18 mouse cellular contexts compared by ENCODE assay signal in the genomic region with DNA sequence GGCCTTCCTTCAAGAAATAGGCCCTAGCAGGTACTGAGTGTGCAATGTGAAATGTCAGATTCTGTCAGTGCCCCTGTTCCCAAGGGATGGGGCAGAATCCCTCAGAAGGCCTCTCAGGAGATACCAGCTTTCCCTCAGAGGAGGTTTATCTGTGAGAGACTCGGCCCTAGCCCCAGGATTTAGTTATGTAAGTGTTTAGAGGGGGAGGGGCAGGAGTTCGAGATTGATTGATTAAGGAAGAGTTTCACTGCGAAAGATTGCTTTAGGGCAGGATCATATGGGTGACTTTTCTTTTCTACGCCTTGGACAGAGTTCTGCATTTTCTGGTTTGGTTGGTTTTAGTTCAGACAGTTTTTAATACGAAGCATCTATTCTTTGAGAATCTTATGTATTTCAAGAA. TPM values are rescaled to one million over a fixed set of nuclear protein-coding genes. Genes with fewer than 3 reads are reported as not detected.
DNase-seq lines count a peak whose midpoint lies in the region; ATAC-seq and TF ChIP-seq lines count a peak whose summit lies in the region.
"Had no signal": no experiment of that assay in that cellular context is flagged by ENCODE, and none has a peak within 500 bp of the region (broad histone marks: within the 10 kb centered on the region; RNA-seq: fewer than 3 reads in every experiment).

No protein-coding gene starts in this region.

- TF ChIP-seq CTCF in forebrain, postnatal 0 days (IDR thresholded peaks at IDR 0.05; ENCODE audit: low read depth) = no peak
- no peak for TF ChIP-seq CTCF in MEL (IDR thresholded peaks at IDR 0.05 in 2 of 3, conservative IDR thresholded peaks at IDR 0.05 in 1 of 3; ENCODE audit: control insufficient read depth in 1 of 3, insufficient read depth in 1 of 3, low read depth in 2 of 3, low read length in 3 of 3, poor library complexity in 1 of 3, severe bottlenecking in 1 of 3)
- no peak for TF ChIP-seq CTCF in embryonic fibroblast, embryonic 13.5 days (IDR thresholded peaks at IDR 0.05; ENCODE audit: borderline replicate concordance, insufficient read depth, low read length)

- no peak for DNase-seq in forebrain, embryonic 10.5 days (ENCODE audit: extremely low spot score, low spot score)
- no peak for DNase-seq in forebrain, postnatal 0 days
- no peak for DNase-seq in MEL (ENCODE audit: low read depth, low spot score)
- DNase-seq in liver, embryonic 13.5 days = no peak
- DNase-seq in urinary bladder, adult 18-20 months (ENCODE audit: low spot score in 2 of 2) = no peak
- no peak for DNase-seq in spleen, postnatal 36 days (ENCODE audit: low spot score in 2 of 2)
- no peak for DNase-seq in cerebellum, postnatal 25 days
- DNase-seq: cerebellum, adult 11-12 months; heart, postnatal 4 days; kidney, postnatal 25 days; right cerebral cortex, postnatal 25 days had no signal

- no peaks in the 10 kb centered on the region for H3K27me3 ChIP-seq in forebrain, embryonic 10.5 days (ENCODE audit: poor library complexity, severe bottlenecking)
- H3K27me3 ChIP-seq in forebrain, postnatal 0 days (ENCODE audit: insufficient read depth, low read length) = no peaks in the 10 kb centered on the region
- no peaks in the 10 kb centered on the region for H3K27me3 ChIP-seq in MEL (ENCODE audit: control insufficient read depth in 1 of 2, insufficient read depth in 2 of 2, low read length in 2 of 2)
- H3K27me3 ChIP-seq in liver, embryonic 13.5 days = no peaks in the 10 kb centered on the region
- H3K27me3 ChIP-seq: forebrain, embryonic 15.5 days had no signal

- no peak for ATAC-seq in forebrain, postnatal 0 days
- no peak for ATAC-seq in liver, embryonic 13.5 days (ENCODE audit: low read depth)
- ATAC-seq: forebrain, embryonic 15.5 days had no signal

- peaks cover 16% of the 10 kb centered on the region for H3K36me3 ChIP-seq in forebrain, embryonic 10.5 days (replicated peaks)
- H3K36me3 ChIP-seq in forebrain, postnatal 0 days (ENCODE audit: insufficient read depth) = peaks cover 10% of the 10 kb centered on the region
- peaks cover 0 to 70% of the 10 kb centered on the region in 2 experiments; a peak in 2 of 4 replicates for H3K36me3 ChIP-seq in MEL (ENCODE audit: control insufficient read depth in 1 of 2, insufficient read depth in 2 of 2, low read length in 2 of 2)
- peaks cover 33% of the 10 kb centered on the region for H3K36me3 ChIP-seq in liver, embryonic 13.5 days

- no peak for TF ChIP-seq POLR2A in MEL (IDR thresholded peaks at IDR 0.05; ENCODE audit: control insufficient read depth in 1 of 2, insufficient read depth in 1 of 2, low read depth in 1 of 2, low read length in 2 of 2, poor library complexity in 1 of 2)
- no peak for TF ChIP-seq POLR2A in embryonic fibroblast, embryonic 13.5 days (IDR thresholded peaks at IDR 0.05; ENCODE audit: low read depth, low read length)

- no peak for TF ChIP-seq RAD21 in MEL (IDR thresholded peaks at IDR 0.05; ENCODE audit: low read depth, low read length)

- no peak overlapping the region for H3K4me2 ChIP-seq in forebrain, postnatal 0 days (ENCODE audit: low read depth)
- peak overlapping the region; percentile 68 for H3K4me2 ChIP-seq in liver, embryonic 13.5 days
- H3K4me2 ChIP-seq: forebrain, embryonic 15.5 days had no signal

- H3K79me2 ChIP-seq in MEL (ENCODE audit: control insufficient read depth, insufficient read depth, low read length, poor library complexity) = peaks cover 17% of the 10 kb centered on the region

- H3K4me3 ChIP-seq in forebrain, embryonic 10.5 days = no peak overlapping the region
- H3K4me3 ChIP-seq in forebrain, postnatal 0 days (ENCODE audit: low read depth, low read length) = no peak overlapping the region
- no peak overlapping the region for H3K4me3 ChIP-seq in MEL (ENCODE audit: control insufficient read depth in 1 of 2, insufficient read depth in 1 of 2, low read depth in 2 of 2, low read length in 2 of 2)
- H3K4me3 ChIP-seq in embryonic fibroblast, embryonic 13.5 days (ENCODE audit: insufficient read depth, low read length) = no peak overlapping the region
- H3K4me3 ChIP-seq in liver, embryonic 13.5 days (replicated peaks) = no peak overlapping the region
- H3K4me3 ChIP-seq: forebrain, embryonic 15.5 days had no signal

- H3K27ac ChIP-seq in forebrain, embryonic 10.5 days = peak overlapping the region; percentile 73
- H3K27ac ChIP-seq in forebrain, postnatal 0 days (ENCODE audit: low read depth, low read length) = no peak overlapping the region
- H3K27ac ChIP-seq in MEL (ENCODE audit: control insufficient read depth, low read depth, low read length) = peak overlapping the region; percentile 21; the same call in 1 of the 2 replicates
- H3K27ac ChIP-seq in embryonic fibroblast, embryonic 13.5 days (ENCODE audit: insufficient read depth, low read length) = peak overlapping the region; percentile 82
- peak overlapping the region; percentile 99 for H3K27ac ChIP-seq in liver, embryonic 13.5 days
- H3K27ac ChIP-seq: forebrain, embryonic 15.5 days had no signal

- no peak overlapping the region for H3K9ac ChIP-seq in forebrain, postnatal 0 days
- no peak overlapping the region for H3K9ac ChIP-seq in MEL (ENCODE audit: control insufficient read depth, low read depth, low read length, poor library complexity, severe bottlenecking)
- H3K9ac ChIP-seq in liver, embryonic 13.5 days = peak overlapping the region; percentile 78
- H3K9ac ChIP-seq: forebrain, embryonic 15.5 days had no signal

- peaks cover 72% of the 10 kb centered on the region for H3K4me1 ChIP-seq in forebrain, embryonic 10.5 days
- 0 out of 2 replicates have a peak, but pooled peaks cover 4% of the 10 kb centered on the region for H3K4me1 ChIP-seq in forebrain, postnatal 0 days (ENCODE audit: insufficient read depth)
- peaks cover 41 to 62% of the 10 kb centered on the region in 2 experiments for H3K4me1 ChIP-seq in MEL (ENCODE audit: control insufficient read depth in 1 of 2, insufficient read depth in 2 of 2, low read length in 2 of 2)
- H3K4me1 ChIP-seq in embryonic fibroblast, embryonic 13.5 days (ENCODE audit: control insufficient read depth, insufficient read depth, low read length) = peaks cover 23% of the 10 kb centered on the region
- peaks cover 92% of the 10 kb centered on the region for H3K4me1 ChIP-seq in liver, embryonic 13.5 days (replicated peaks)

- WGBS in forebrain, embryonic 10.5 days = 48% methylated on average over 5 of the region's 5 CpGs
- 71% methylated on average over 5 of the region's 5 CpGs for WGBS in forebrain, postnatal 0 days
- WGBS in liver, embryonic 13.5 days (ENCODE audit: insufficient replicate concordance) = 41% methylated on average over 5 of the region's 5 CpGs

- no peak for TF ChIP-seq EP300 in MEL (IDR thresholded peaks at IDR 0.05; ENCODE audit: low read depth in 1 of 2, low read length in 2 of 2)

- no peaks in the 10 kb centered on the region for H3K9me3 ChIP-seq in forebrain, embryonic 10.5 days
- H3K9me3 ChIP-seq in forebrain, postnatal 0 days (ENCODE audit: low read length) = no peaks in the 10 kb centered on the region
- no peaks in the 10 kb centered on the region for H3K9me3 ChIP-seq in MEL (replicated peaks; ENCODE audit: insufficient read depth, low read length)
- H3K9me3 ChIP-seq in liver, embryonic 13.5 days (replicated peaks) = no peaks in the 10 kb centered on the region
- H3K9me3 ChIP-seq: forebrain, embryonic 15.5 days; G1E had no signal

TF ChIP-seq in MEL, 35 proteins besides CTCF, POLR2A, EP300 and RAD21:
- TF ChIP-seq RCOR1 (IDR thresholded peaks at IDR 0.05; ENCODE audit: low read depth, low read length) (peak; percentile 31; the same call in 1 of the 2 replicates), SIN3A (IDR thresholded peaks at IDR 0.05; ENCODE audit: low read length) (0 out of 2 replicates have a peak, but pooled peaks have one; percentile 23), POLR2AphosphoS5 (IDR thresholded peaks at IDR 0.05; ENCODE audit: borderline replicate concordance, low read depth, low read length) (no peak)

RNA-seq across cellular contexts. Expression of a gene that starts 20.8 kb away (rescaled TPM):
- 27.5 and 30.1 TPM in 2 replicates for polyA plus RNA-seq in forebrain, embryonic 10.5 days (2016; fragmentation: Nextera tagmentation; extraction: Ambion mirVana)
- total RNA-seq in forebrain, postnatal 0 days (2014; rRNA removed) = 53.8 and 56.4 TPM in 2 replicates
- 31.6 and 35.4 TPM in 2 replicates for polyA plus RNA-seq in forebrain, postnatal 0 days (2015; fragmentation: Nextera tagmentation; extraction: Ambion mirVana)
- 56.1 and 69.2 TPM in 2 replicates for total RNA-seq in MEL (2012; rRNA removed)
- 10 to 100 TPM in 1 of 2 experiments, not detected in 1; 56.2 TPM for polyA plus RNA-seq in MEL (2012; ENCODE audit: insufficient read depth in 1 of 2, insufficient read length in 2 of 2, low read depth in 1 of 2, low replicate concordance in 2 of 2, missing spikeins in 1 of 2)
- 42.0 and 47.7 TPM in 2 replicates for polyA plus RNA-seq in embryonic fibroblast, embryonic 13.5 days (2011; ENCODE audit: insufficient read length, low read depth, missing spikeins)
- 42.2 and 44.2 TPM in 2 replicates for polyA plus RNA-seq in liver, embryonic 13.5 days (2015; fragmentation: Nextera tagmentation; extraction: Ambion mirVana)

RNA-seq across cellular contexts. Expression of a gene that starts 51.3 kb away (rescaled TPM):
- not detected in 2 replicates for polyA plus RNA-seq in forebrain, embryonic 10.5 days (2016; fragmentation: Nextera tagmentation; extraction: Ambion mirVana)
- not detected in 2 replicates for total RNA-seq in forebrain, postnatal 0 days (2014; rRNA removed)
- polyA plus RNA-seq in forebrain, postnatal 0 days (2015; fragmentation: Nextera tagmentation; extraction: Ambion mirVana) = 0.16 TPM in 1 of 2 replicates, not detected in the other
- not detected in 2 replicates for total RNA-seq in MEL (2012; rRNA removed)
- not detected for polyA plus RNA-seq in MEL (2012; ENCODE audit: insufficient read depth in 1 of 2, insufficient read length in 2 of 2, low read depth in 1 of 2, low replicate concordance in 2 of 2, missing spikeins in 1 of 2)
- polyA plus RNA-seq in embryonic fibroblast, embryonic 13.5 days (2011; ENCODE audit: insufficient read length, low read depth, missing spikeins) = not detected in 2 replicates
- polyA plus RNA-seq in liver, embryonic 13.5 days (2015; fragmentation: Nextera tagmentation; extraction: Ambion mirVana) = not detected in 2 replicates
- total RNA-seq: adrenal gland, adult 18-20 months; G1E; heart, postnatal 4 days; left cerebral cortex, postnatal 25 days; megakaryocyte, adult 5-6 weeks had no signal
- polyA plus RNA-seq: forebrain, embryonic 15.5 days; G1E; thymus, postnatal 0 days had no signal

RNA-seq across cellular contexts. Expression of a gene that starts 54.1 kb away (rescaled TPM):
- 44.6 and 45.5 TPM in 2 replicates for polyA plus RNA-seq in forebrain, embryonic 10.5 days (2016; fragmentation: Nextera tagmentation; extraction: Ambion mirVana)
- total RNA-seq in forebrain, postnatal 0 days (2014; rRNA removed) = 28.3 and 31.2 TPM in 2 replicates
- 18.1 and 20.9 TPM in 2 replicates for polyA plus RNA-seq in forebrain, postnatal 0 days (2015; fragmentation: Nextera tagmentation; extraction: Ambion mirVana)
- 39.1 and 39.4 TPM in 2 replicates for total RNA-seq in MEL (2012; rRNA removed)
- polyA plus RNA-seq in MEL (2012; ENCODE audit: insufficient read depth in 1 of 2, insufficient read length in 2 of 2, low read depth in 1 of 2, low replicate concordance in 2 of 2, missing spikeins in 1 of 2) = 10 to 100 TPM in 1 of 2 experiments, not detected in 1; 50.1 TPM
- 22.0 and 24.0 TPM in 2 replicates for polyA plus RNA-seq in embryonic fibroblast, embryonic 13.5 days (2011; ENCODE audit: insufficient read length, low read depth, missing spikeins)
- 19.3 and 21.1 TPM in 2 replicates for polyA plus RNA-seq in liver, embryonic 13.5 days (2015; fragmentation: Nextera tagmentation; extraction: Ambion mirVana)
